Mouse (Mus musculus): ENCODE data around the gene Cdyl2. TPM values are rescaled to one million over a fixed set of nuclear protein-coding genes. Genes with fewer than 3 reads are reported as not detected.

Cdyl2 gene
- total RNA-seq, 1 experiment = 37.3 TPM

DNA sequence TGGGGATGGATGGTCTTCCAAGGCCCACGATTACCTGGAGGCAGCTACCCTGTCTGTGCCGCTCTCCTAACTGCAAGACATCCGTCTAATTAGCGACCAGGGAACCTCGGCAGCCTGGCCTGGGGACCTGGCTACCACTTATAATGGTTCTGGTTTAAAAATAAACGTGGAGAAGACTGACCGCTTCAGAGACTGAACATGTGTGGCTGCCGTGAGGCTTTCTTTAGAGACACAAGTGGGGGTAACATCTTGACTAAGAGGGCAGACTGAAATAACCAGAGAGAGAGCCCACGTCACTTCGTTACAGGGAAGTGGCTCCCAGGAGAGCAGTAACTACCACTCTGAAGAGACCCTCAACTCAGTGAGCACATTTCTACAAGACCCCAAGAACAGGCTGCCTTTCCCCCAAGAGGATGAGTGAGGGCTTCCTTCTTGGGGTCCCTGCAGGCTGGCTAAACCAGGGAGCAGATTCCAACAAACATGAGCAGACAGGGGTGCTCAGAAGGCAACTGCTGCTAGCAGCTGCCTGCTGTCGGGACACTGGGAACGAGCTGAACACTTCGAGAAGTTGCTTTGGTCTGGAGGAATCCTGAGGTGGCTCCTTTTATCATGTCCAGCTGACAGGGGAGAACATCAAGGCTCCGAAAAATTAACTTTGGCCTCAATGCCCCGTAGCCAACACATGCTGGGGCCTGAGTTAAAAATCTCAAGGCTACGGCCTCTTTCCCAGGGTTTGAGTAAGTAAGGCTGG lies 82.6 kb downstream of the Cdyl2 start:
- TF ChIP-seq MAFK (IDR thresholded peaks at IDR 0.05; ENCODE audit: insufficient read depth, low read depth, low read length) = no peak
- TF ChIP-seq ZC3H11A (IDR thresholded peaks at IDR 0.05; ENCODE audit: borderline replicate concordance, low read depth, low read length) = no peak
- H3K9me3 ChIP-seq (ENCODE audit: control insufficient read depth, insufficient read depth, low read depth, low read length) = no peaks in the 10 kb centered on the region
- H3K36me3 ChIP-seq (ENCODE audit: control insufficient read depth, insufficient read depth, low read length, poor library complexity, severe bottlenecking) = peaks cover 16% of the 10 kb centered on the region
- H3K27ac ChIP-seq (ENCODE audit: insufficient read depth, low read depth, low read length, poor library complexity, severe bottlenecking) = no peak overlapping the region
- in situ Hi-C loops (cut with MboI; ENCODE audit: low sequenced_read_pairs in 2 of 2, unreplicated experiment in 2 of 2) = no loop called here
- peaks cover 0 to 7% of the 10 kb centered on the region in 2 experiments; a peak in 1 of 4 replicates for H3K4me1 ChIP-seq (ENCODE audit: control insufficient read depth in 2 of 2, insufficient read depth in 2 of 2, low read length in 2 of 2, poor library complexity in 1 of 2)
- no peak for DNase-seq (ENCODE audit: low read depth, low spot score)
- H3K9ac ChIP-seq (ENCODE audit: insufficient read depth, low read depth, low read length, poor library complexity, severe bottlenecking) = no peak overlapping the region
- H3K4me3 ChIP-seq (ENCODE audit: insufficient read depth in 1 of 2, low read depth in 1 of 2, low read length in 2 of 2, poor library complexity in 1 of 2, severe bottlenecking in 1 of 2) = no peak overlapping the region

DNA sequence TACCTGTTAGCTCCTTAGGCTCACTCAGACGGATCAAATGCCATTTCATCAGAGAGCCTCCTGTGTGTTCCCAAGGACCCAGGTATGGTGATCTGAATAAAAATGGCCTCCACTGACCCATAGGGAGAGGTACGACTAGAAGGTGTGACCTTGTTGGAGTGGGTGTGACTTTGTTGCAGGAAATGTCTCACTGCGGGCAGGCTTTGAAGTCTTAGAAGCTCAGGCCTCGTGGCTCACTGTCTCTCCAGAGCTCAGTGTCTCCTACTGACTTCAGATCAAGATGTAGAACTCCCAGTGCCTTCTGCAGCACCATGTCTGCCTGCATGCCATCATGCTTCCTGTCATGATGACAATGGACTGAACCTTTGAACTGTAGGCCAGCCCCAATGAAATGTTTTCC lies 87.4 kb downstream of the Cdyl2 start:
- H3K36me3 ChIP-seq (ENCODE audit: control insufficient read depth, insufficient read depth, low read length, poor library complexity, severe bottlenecking) = peaks cover 19% of the 10 kb centered on the region; the same call in 1 of the 2 replicates
- peaks cover 0 to 7% of the 10 kb centered on the region in 2 experiments; a peak in 1 of 4 replicates for H3K4me1 ChIP-seq (ENCODE audit: control insufficient read depth in 2 of 2, insufficient read depth in 2 of 2, low read length in 2 of 2, poor library complexity in 1 of 2)
- no peak for DNase-seq (ENCODE audit: low read depth, low spot score)
- no peak overlapping the region for H3K27ac ChIP-seq (ENCODE audit: insufficient read depth, low read depth, low read length, poor library complexity, severe bottlenecking)
- in situ Hi-C loops (cut with MboI; ENCODE audit: low sequenced_read_pairs in 2 of 2, unreplicated experiment in 2 of 2) = no loop called here
- no peak for TF ChIP-seq HCFC1 (IDR thresholded peaks at IDR 0.05; ENCODE audit: borderline replicate concordance, insufficient read depth, low read length)
- TF ChIP-seq MAFK (IDR thresholded peaks at IDR 0.05; ENCODE audit: insufficient read depth, low read depth, low read length) = no peak
- no peak for TF ChIP-seq ZNF384 (IDR thresholded peaks at IDR 0.05; ENCODE audit: low read depth, low read length)
- no peak for TF ChIP-seq CHD2 (IDR thresholded peaks at IDR 0.05; ENCODE audit: low read depth, low read length)
- no peak overlapping the region for H3K4me3 ChIP-seq (ENCODE audit: insufficient read depth in 1 of 2, low read depth in 1 of 2, low read length in 2 of 2, poor library complexity in 1 of 2, severe bottlenecking in 1 of 2)
- no peak overlapping the region for H3K9ac ChIP-seq (ENCODE audit: insufficient read depth, low read depth, low read length, poor library complexity, severe bottlenecking)
- no peaks in the 10 kb centered on the region for H3K9me3 ChIP-seq (ENCODE audit: control insufficient read depth, insufficient read depth, low read depth, low read length)

DNA sequence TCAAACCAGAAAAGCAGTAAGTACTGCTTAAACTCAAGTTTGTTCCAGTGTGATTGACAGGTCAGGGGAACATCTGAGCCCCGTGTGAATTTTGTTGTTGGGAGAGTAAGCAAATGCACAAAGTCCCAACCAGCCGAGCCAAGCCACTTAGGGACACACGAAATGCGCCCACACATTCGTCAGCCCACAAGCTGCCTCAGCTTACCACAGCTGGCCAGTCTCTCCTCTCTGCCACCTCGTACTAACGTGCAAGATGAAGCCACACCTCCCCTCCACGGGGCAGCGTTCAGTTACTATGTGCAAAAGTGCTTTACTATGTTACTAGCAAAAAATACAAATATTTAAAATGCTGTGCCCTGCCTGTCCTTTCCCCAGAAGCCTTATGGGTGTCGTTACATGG lies 91.9 kb downstream of the Cdyl2 start:
- no peaks in the 10 kb centered on the region for H3K9me3 ChIP-seq (ENCODE audit: control insufficient read depth, insufficient read depth, low read depth, low read length)
- H3K27ac ChIP-seq (ENCODE audit: insufficient read depth, low read depth, low read length, poor library complexity, severe bottlenecking) = no peak overlapping the region
- no peak for DNase-seq (ENCODE audit: low read depth, low spot score)
- H3K9ac ChIP-seq (ENCODE audit: insufficient read depth, low read depth, low read length, poor library complexity, severe bottlenecking) = no peak overlapping the region
- TF ChIP-seq MAFK (IDR thresholded peaks at IDR 0.05; ENCODE audit: insufficient read depth, low read depth, low read length) = no peak
- TF ChIP-seq CHD2 (IDR thresholded peaks at IDR 0.05; ENCODE audit: low read depth, low read length) = no peak
- no peak for TF ChIP-seq HCFC1 (IDR thresholded peaks at IDR 0.05; ENCODE audit: borderline replicate concordance, insufficient read depth, low read length)
- TF ChIP-seq ZC3H11A (IDR thresholded peaks at IDR 0.05; ENCODE audit: borderline replicate concordance, low read depth, low read length) = no peak
- no peak for TF ChIP-seq ZNF384 (IDR thresholded peaks at IDR 0.05; ENCODE audit: low read depth, low read length)
- no peaks in the 10 kb centered on the region; a peak in 1 of 4 replicates for H3K4me1 ChIP-seq (ENCODE audit: control insufficient read depth in 2 of 2, insufficient read depth in 2 of 2, low read length in 2 of 2, poor library complexity in 1 of 2)
- H3K4me3 ChIP-seq (ENCODE audit: insufficient read depth in 1 of 2, low read depth in 1 of 2, low read length in 2 of 2, poor library complexity in 1 of 2, severe bottlenecking in 1 of 2) = no peak overlapping the region
- in situ Hi-C loops (cut with MboI; ENCODE audit: low sequenced_read_pairs in 2 of 2, unreplicated experiment in 2 of 2) = no loop called here
- peaks cover 23% of the 10 kb centered on the region; the same call in 1 of the 2 replicates for H3K36me3 ChIP-seq (ENCODE audit: control insufficient read depth, insufficient read depth, low read length, poor library complexity, severe bottlenecking)

DNA sequence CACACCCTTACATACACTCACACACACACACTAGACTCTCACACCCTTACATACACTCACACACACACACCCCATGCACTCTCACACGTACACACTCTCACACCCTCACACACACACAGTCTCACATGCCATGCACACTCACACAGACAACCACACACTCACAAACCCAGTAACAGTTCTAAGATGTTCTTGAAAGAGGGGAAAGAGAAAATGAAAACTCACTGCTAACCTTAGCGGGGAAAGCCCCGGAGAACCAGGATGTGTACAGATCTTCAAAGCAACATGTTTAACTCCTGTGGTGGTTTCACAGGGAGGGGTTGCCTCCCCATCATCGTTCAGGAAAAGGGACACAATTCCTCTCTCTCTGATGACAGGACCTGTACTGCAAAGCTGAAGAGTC lies 94.8 kb downstream of the Cdyl2 start:
- Histone ChIP-seq H3K27ac (ENCODE audit: insufficient read depth, low read depth, low read length, poor library complexity, severe bottlenecking) (no peak overlapping the region), H3K36me3 (ENCODE audit: control insufficient read depth, insufficient read depth, low read length, poor library complexity, severe bottlenecking) (peaks cover 14% of the 10 kb centered on the region; the same call in 1 of the 2 replicates), H3K9ac (ENCODE audit: insufficient read depth, low read depth, low read length, poor library complexity, severe bottlenecking) (no peak overlapping the region), H3K9me3 (ENCODE audit: control insufficient read depth, insufficient read depth, low read depth, low read length) (no peaks in the 10 kb centered on the region), H3K4me3 (ENCODE audit: insufficient read depth in 1 of 2, low read depth in 1 of 2, low read length in 2 of 2, poor library complexity in 1 of 2, severe bottlenecking in 1 of 2) (no peak overlapping the region), H3K4me1 (ENCODE audit: control insufficient read depth in 2 of 2, insufficient read depth in 2 of 2, low read length in 2 of 2, poor library complexity in 1 of 2) (no peaks in the 10 kb centered on the region; a peak in 1 of 4 replicates)
- DNase-seq (ENCODE audit: low read depth, low spot score) = no peak
- in situ Hi-C loops (cut with MboI; ENCODE audit: low sequenced_read_pairs in 2 of 2, unreplicated experiment in 2 of 2) = no loop called here
- TF ChIP-seq ZNF384 (IDR thresholded peaks at IDR 0.05; ENCODE audit: low read depth, low read length) (no peak), MAFK (IDR thresholded peaks at IDR 0.05; ENCODE audit: insufficient read depth, low read depth, low read length) (no peak), HCFC1 (IDR thresholded peaks at IDR 0.05; ENCODE audit: borderline replicate concordance, insufficient read depth, low read length) (no peak), CHD2 (IDR thresholded peaks at IDR 0.05; ENCODE audit: low read depth, low read length) (no peak), ZC3H11A (IDR thresholded peaks at IDR 0.05; ENCODE audit: borderline replicate concordance, low read depth, low read length) (no peak)
